Mouse (Mus musculus) E14TG2a.4 (cell line): Measurements from ENCODE around the gene Wee2.
A peak's percentile ranks its signal among the peaks of the same experiment; 100 is the strongest.

Experiments
- H3K27me3 ChIP-seq: 2 replicates; pipeline ENCODE4 v1.6.1; 2014; ENCODE audit warnings: low read length, control low read depth; ENCODE audit not compliant: insufficient read depth
- H3K36me3 ChIP-seq: 2 replicates; pipeline ENCODE4 v1.6.1; 2014; ENCODE audit warnings: low read length, control low read depth; ENCODE audit not compliant: insufficient read depth
- H3K4me1 ChIP-seq: replicated peaks from 2 replicates; pipeline ENCODE4 v1.6.1; 2014; ENCODE audit warnings: low read depth, low read length, control low read depth
- H3K4me3 ChIP-seq: replicated peaks from 2 replicates; pipeline ENCODE4 v1.5.1; 2014; ENCODE audit warnings: mild to moderate bottlenecking, low read length
- H3K9me3 ChIP-seq: 2 replicates; pipeline ENCODE4 v1.6.1; 2014; ENCODE audit warnings: low read length, control low read depth
- CTCF ChIP-seq: conservative IDR thresholded peaks from 2 replicates; pipeline ENCODE4 v1.5.1; 2014; ENCODE audit warnings: low read length
- NANOG ChIP-seq: IDR thresholded peaks from 2 replicates; pipeline ENCODE4 v1.6.1; 2014; ENCODE audit warnings: borderline replicate concordance, low read length, mixed read lengths
- POU5F1 ChIP-seq: IDR thresholded peaks from 2 replicates; pipeline ENCODE4 v1.6.1; 2014; ENCODE audit warnings: low read length, borderline replicate concordance

Gene Wee2

GRCm38 (mm10) chr6:40441755-40442154 lies 2.9 kb downstream of the Wee2 start:
- no peak for TF ChIP-seq NANOG
- TF ChIP-seq CTCF: peak; percentile 14; the same call in 1 of the 2 replicates
- Histone ChIP-seq H3K36me3 (no peaks in the 10 kb centered on the region), H3K4me3 (no peak overlapping the region), H3K27me3 (peaks cover 48% of the 10 kb centered on the region), H3K4me1 (peaks cover 7% of the 10 kb centered on the region), H3K9me3 (peaks cover 7% of the 10 kb centered on the region; the same call in 1 of the 2 replicates)

DNA sequence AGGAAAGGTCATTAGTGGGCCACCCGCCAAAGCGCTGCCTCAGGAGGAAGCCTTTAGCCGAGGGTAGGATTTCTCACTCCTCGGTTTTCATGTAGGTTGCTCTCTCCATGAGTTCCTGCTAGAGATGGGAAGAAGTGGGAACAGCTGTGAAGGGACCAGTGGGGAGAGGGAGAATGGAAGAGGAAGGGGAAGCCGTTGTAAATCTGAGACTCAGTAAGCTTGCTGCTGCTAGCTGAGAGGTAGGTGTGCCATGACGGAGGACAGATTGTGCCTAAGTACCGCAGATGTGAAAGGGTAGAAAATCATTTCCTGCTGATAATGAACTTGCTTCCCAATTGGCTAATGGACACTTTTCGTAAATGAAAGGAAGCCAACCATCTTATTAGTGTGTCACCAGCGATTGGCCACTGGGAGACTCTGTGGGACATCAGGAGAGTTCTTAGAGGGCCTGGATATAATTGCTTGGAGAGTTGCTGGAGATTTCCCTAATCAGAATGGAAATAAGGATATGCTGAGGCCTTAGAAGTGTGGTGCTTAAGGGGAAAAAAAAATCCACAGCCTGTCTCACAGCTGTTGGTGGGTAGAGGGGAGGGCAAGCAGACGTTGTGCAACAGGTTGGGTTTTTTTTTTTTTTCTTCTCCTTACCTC lies 4.5 kb downstream of the Wee2 start:
- no peaks in the 10 kb centered on the region for H3K36me3 ChIP-seq
- H3K9me3 ChIP-seq: peaks cover 7% of the 10 kb centered on the region; the same call in 1 of the 2 replicates
- H3K4me1 ChIP-seq: peaks cover 7% of the 10 kb centered on the region
- no peak overlapping the region for H3K4me3 ChIP-seq
- peaks cover 34% of the 10 kb centered on the region for H3K27me3 ChIP-seq
- TF ChIP-seq CTCF (no peak), NANOG (no peak), POU5F1 (no peak)

DNA sequence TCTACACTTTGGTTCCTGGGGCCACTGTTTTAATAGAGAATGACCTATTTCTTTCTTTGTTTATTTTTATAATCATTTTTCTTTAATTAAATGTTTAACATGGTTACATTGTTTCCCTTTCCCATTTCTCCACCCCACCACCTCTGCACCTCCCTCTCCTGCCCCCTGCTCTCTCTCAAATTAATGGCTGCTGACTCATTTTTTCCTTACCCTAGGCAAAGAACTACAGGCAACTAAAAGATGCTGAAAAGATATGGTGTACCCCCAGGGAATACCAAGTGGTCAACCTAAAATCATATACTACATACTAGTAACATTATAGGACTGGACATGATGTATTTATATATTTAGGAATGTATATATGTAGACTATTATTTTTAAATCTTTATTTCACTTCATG lies 9.7 kb downstream of the Wee2 start:
- Histone ChIP-seq H3K4me3 (no peak overlapping the region), H3K36me3 (no peaks in the 10 kb centered on the region), H3K9me3 (no peaks in the 10 kb centered on the region), H3K27me3 (peaks cover 19% of the 10 kb centered on the region), H3K4me1 (no peaks in the 10 kb centered on the region)
- TF ChIP-seq CTCF: no peak
- TF ChIP-seq NANOG: no peak
- TF ChIP-seq POU5F1: no peak

DNA sequence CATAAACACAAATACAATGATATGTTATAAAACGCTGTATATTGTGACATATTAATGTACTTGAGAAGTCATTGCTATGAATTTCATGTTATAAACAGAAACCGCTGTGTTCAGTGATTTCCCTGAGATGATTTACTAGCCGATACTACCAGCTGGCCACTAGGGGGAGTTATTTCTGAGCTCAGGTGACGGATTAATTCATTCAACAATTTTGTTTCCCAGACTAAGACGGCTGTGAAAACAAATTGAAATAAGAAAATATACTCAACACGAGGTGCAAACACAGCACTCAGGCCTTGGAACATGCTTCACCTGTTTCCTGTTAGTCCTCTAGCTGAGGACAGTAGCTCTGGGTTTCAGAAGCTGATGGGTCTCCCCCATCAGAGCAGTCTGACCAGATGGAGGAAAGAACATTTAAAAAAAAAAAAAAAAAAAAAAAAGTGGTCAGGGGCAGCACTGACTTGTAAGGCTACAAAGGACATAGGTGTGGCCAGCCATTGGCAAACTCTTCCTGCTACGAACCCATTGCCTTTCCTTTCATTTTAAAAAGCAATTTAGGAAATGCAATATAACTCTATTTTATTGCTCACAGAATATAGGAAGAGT lies 15.7 kb downstream of the Wee2 start:
- Histone ChIP-seq H3K36me3 (no peaks in the 10 kb centered on the region), H3K27me3 (peaks cover 5% of the 10 kb centered on the region; the same call in 1 of the 2 replicates), H3K4me3 (no peak overlapping the region), H3K4me1 (no peaks in the 10 kb centered on the region), H3K9me3 (no peaks in the 10 kb centered on the region)
- TF ChIP-seq POU5F1 (no peak), CTCF (peak; percentile 90), NANOG (no peak)

GRCm38 (mm10) chr6:40465710-40466109 lies 26.8 kb downstream of the Wee2 start:
- Histone ChIP-seq H3K9me3 (no peaks in the 10 kb centered on the region), H3K4me1 (peaks cover 6% of the 10 kb centered on the region; the same call in 1 of the 2 replicates), H3K36me3 (no peaks in the 10 kb centered on the region), H3K27me3 (no peaks in the 10 kb centered on the region), H3K4me3 (no peak overlapping the region)
- TF ChIP-seq CTCF (peak; percentile 41), NANOG (no peak)

DNA sequence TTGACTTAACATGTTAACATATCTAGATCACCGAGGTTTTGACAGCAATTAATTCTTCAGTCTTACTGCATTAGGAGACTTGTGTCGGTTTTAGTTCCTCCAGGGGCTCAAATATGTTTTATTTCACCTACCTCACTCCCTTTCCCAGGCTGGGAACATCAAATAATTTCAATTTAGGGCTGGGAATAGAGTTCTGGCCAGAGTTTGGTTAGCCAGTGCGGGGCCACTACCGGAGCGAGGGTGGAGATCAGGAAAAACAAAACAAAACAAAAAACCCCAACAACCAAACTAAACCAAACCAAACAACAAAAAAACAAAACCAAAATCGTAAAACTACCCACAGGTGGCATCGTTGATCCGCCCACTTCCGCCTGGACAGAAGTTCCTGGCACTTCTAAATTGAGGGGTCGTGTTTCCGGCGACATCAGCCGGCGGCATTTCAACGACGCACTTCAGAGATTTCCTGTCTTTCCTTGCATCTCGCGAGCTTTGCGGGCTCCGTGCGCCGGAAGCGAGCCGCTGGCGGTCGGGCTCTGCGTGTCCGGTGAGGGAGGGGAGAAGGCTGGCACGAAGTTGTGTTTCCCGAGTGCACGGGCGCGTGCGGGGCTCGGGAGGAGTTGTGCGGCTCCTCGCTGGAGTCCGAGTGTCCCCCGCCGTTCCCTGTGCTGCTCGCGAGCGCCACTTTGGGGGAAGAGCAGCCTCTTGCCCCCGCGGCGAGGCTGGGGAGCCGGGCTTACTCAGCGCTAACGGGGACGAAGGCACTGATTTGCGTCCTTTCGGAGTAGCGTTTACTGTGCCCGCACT lies 32.2 kb downstream of the Wee2 start, which contains the start of gene Ssbp1:
TSS of gene Ssbp1 (plus strand) at position 437 of the 804 bp plus-strand sequence.
- peaks cover 20% of the 10 kb centered on the region for H3K4me1 ChIP-seq
- no peaks in the 10 kb centered on the region for H3K9me3 ChIP-seq
- peaks cover 32% of the 10 kb centered on the region for H3K36me3 ChIP-seq
- H3K4me3 ChIP-seq: peak within 1 kb of the TSS; percentile 93
- TF ChIP-seq CTCF (no peak), NANOG (no peak), POU5F1 (0 out of 2 replicates have a peak, but pooled peaks have one; percentile 5)
- no peaks in the 10 kb centered on the region for H3K27me3 ChIP-seq

- Histone ChIP-seq H3K4me1 (peaks cover 20% of the 10 kb centered on the region), H3K4me3 (peak overlapping the region; percentile 93), H3K27me3 (no peaks in the 10 kb centered on the region), H3K36me3 (peaks cover 38% of the 10 kb centered on the region), H3K9me3 (no peaks in the 10 kb centered on the region)
- TF ChIP-seq CTCF (no peak), POU5F1 (no peak), NANOG (no peak)
Measured at GRCm38 (mm10) chr6:40471720-40472010, 32.8 kb downstream of the Wee2 start.

GRCm38 (mm10) chr6:40476132-40476531 lies 37.2 kb downstream of the Wee2 start:
- no peak for TF ChIP-seq POU5F1
- no peak for TF ChIP-seq CTCF
- no peak for TF ChIP-seq NANOG
- H3K4me3 ChIP-seq: no peak overlapping the region
- peaks cover 14% of the 10 kb centered on the region for H3K4me1 ChIP-seq
- peaks cover 69% of the 10 kb centered on the region for H3K36me3 ChIP-seq
- H3K9me3 ChIP-seq: no peaks in the 10 kb centered on the region
- H3K27me3 ChIP-seq: no peaks in the 10 kb centered on the region
